Comparison of ENCODE assay signal across 9 mouse cellular contexts in genomic region chr11:102851883-102852282, GRCm38 (mm10). TPM values are rescaled to one million over a fixed set of nuclear protein-coding genes. Genes with fewer than 3 reads are reported as not detected.
DNase-seq lines count a peak whose midpoint lies in the region; ATAC-seq and TF ChIP-seq lines count a peak whose summit lies in the region.
"Had no signal": no experiment of that assay in that cellular context is flagged by ENCODE, and none has a peak within 500 bp of the region (broad histone marks: within the 10 kb centered on the region; RNA-seq: fewer than 3 reads in every experiment).

No protein-coding gene starts in this region.

- DNase-seq in heart, adult 2 months, result peak; percentile 57 to 81
- no peak for DNase-seq in heart, adult 11 months
- peak; percentile 21 for DNase-seq in CD4-positive helper T cell, adult 2 months (ENCODE audit: low read depth, low spot score)
- peak; percentile 58 for DNase-seq in brain, embryonic 14.5 days (ENCODE audit: low read depth)
- peak; percentile 49 for DNase-seq in forebrain, embryonic 14.5 days (ENCODE audit: low spot score)
- peak; percentile 72 for DNase-seq in kidney, adult 9 months
- peak; percentile 38 for DNase-seq in thymus, postnatal 0 days (ENCODE audit: low spot score)

- peak; percentile 83 for TF ChIP-seq CTCF in heart, adult 2 months (IDR thresholded peaks at IDR 0.05)
- peak; percentile 63; the same call in 1 of the 2 replicates for TF ChIP-seq CTCF in brain, embryonic 14.5 days (IDR thresholded peaks at IDR 0.05; ENCODE audit: borderline replicate concordance, extremely low read depth, insufficient read depth, insufficient read length)

- peak; percentile 76; the same call in 1 of the 2 replicates for TF ChIP-seq EP300 in heart, adult 2 months (IDR thresholded peaks at IDR 0.05; ENCODE audit: insufficient read depth, low read depth, low read length)

- ATAC-seq in forebrain, embryonic 14.5 days, result no peak
- peak; percentile 57; the same call in 1 of the 2 replicates for ATAC-seq in megakaryocyte, adult 5-6 weeks (ENCODE audit: poor library complexity, severe bottlenecking)

- H3K4me2 ChIP-seq in forebrain, embryonic 14.5 days (ENCODE audit: low read length), result no peak overlapping the region
- H3K4me2 ChIP-seq: limb, embryonic 15.5 days had no signal

- H3K4me3 ChIP-seq in heart, adult 2 months, result no peak overlapping the region
- no peak overlapping the region for H3K4me3 ChIP-seq in forebrain, embryonic 14.5 days (ENCODE audit: low read depth, low read length)
- H3K4me3 ChIP-seq: limb, embryonic 15.5 days had no signal

- no peaks in the 10 kb centered on the region for H3K79me2 ChIP-seq in heart, adult 2 months (replicated peaks; ENCODE audit: control insufficient read depth, insufficient read depth, low read length)

- no peaks in the 10 kb centered on the region for H3K27me3 ChIP-seq in heart, adult 2 months (ENCODE audit: control insufficient read depth, insufficient read depth, low read length)
- no peaks in the 10 kb centered on the region for H3K27me3 ChIP-seq in forebrain, embryonic 14.5 days (replicated peaks; ENCODE audit: control insufficient read depth, insufficient read depth, low read length)
- H3K27me3 ChIP-seq: limb, embryonic 15.5 days had no signal

- H3K9me3 ChIP-seq in forebrain, embryonic 14.5 days (replicated peaks; ENCODE audit: control insufficient read depth, low read length), result no peaks in the 10 kb centered on the region
- H3K9me3 ChIP-seq: limb, embryonic 15.5 days had no signal

- no peaks in the 10 kb centered on the region for H3K4me1 ChIP-seq in heart, adult 2 months (ENCODE audit: control insufficient read depth, insufficient read depth, low read length)
- H3K4me1 ChIP-seq in forebrain, embryonic 14.5 days (ENCODE audit: control insufficient read depth, insufficient read depth, low read length), result no peaks in the 10 kb centered on the region
- H3K4me1 ChIP-seq: limb, embryonic 15.5 days had no signal

- no peak overlapping the region for H3K27ac ChIP-seq in heart, adult 2 months
- H3K27ac ChIP-seq in forebrain, embryonic 14.5 days (ENCODE audit: low read depth, low read length), result no peak overlapping the region
- H3K27ac ChIP-seq: limb, embryonic 15.5 days had no signal

- H3K36me3 ChIP-seq in heart, adult 2 months (ENCODE audit: control insufficient read depth, insufficient read depth, low read length), result no peaks in the 10 kb centered on the region
- H3K36me3 ChIP-seq in forebrain, embryonic 14.5 days (ENCODE audit: control insufficient read depth, insufficient read depth, low read length), result peaks cover 93% of the 10 kb centered on the region

- intact Hi-C loops in heart, adult 2 months (cut with DNase I), result loop anchor here (1.0 kb wide), 1 partner anchor 78 kb away; no protein-coding TSS in a partner anchor

- no peak overlapping the region for H3K9ac ChIP-seq in heart, adult 2 months (ENCODE audit: low read depth, low read length)
- no peak overlapping the region for H3K9ac ChIP-seq in forebrain, embryonic 14.5 days (ENCODE audit: low read length)
- H3K9ac ChIP-seq: limb, embryonic 15.5 days had no signal

- no peak for TF ChIP-seq POLR2A in heart, adult 2 months (IDR thresholded peaks at IDR 0.05; ENCODE audit: insufficient read depth, low read depth, low read length)
- no peak for TF ChIP-seq POLR2A in brain, embryonic 14.5 days (IDR thresholded peaks at IDR 0.05; ENCODE audit: borderline replicate concordance, extremely low read depth, insufficient read depth, insufficient read length, poor library complexity, severe bottlenecking)

- 62% methylated on average over 5 of the region's 5 CpGs for WGBS in heart, adult 2 months
- WGBS in forebrain, embryonic 14.5 days, result 65% methylated on average over 5 of the region's 5 CpGs

RNA-seq across cellular contexts. Expression of gene Higd1b, which starts 16.2 kb away (rescaled TPM):
- total RNA-seq in heart, adult 2 months (2021), result 10 to 100 TPM; 11.0 to 12.2 TPM
- 15.2 and 21.6 TPM in 2 replicates for polyA plus RNA-seq in heart, adult 2 months (2012; rRNA removed)
- polyA plus RNA-seq in brain, embryonic 14.5 days (2012; rRNA removed), result 4.3 and 4.9 TPM in 2 replicates
- 6.2 and 7.9 TPM in 2 replicates for polyA plus RNA-seq in forebrain, embryonic 14.5 days (2014; fragmentation: Nextera tagmentation; extraction: Ambion mirVana)
- not detected in 2 replicates for total RNA-seq in megakaryocyte, adult 5-6 weeks (2015)
- not detected in 2 replicates for total RNA-seq in megakaryocyte, adult 5-6 weeks (2017)
- 4.2 and 4.8 TPM in 2 replicates for polyA plus RNA-seq in thymus, postnatal 0 days (2015; fragmentation: Nextera tagmentation; extraction: Ambion mirVana)

RNA-seq across cellular contexts. Expression of gene Eftud2, which starts 28.9 kb away (rescaled TPM):
- 10 to 100 TPM; 36.0 to 37.4 TPM for total RNA-seq in heart, adult 2 months (2021)
- 44.9 and 62.6 TPM in 2 replicates for polyA plus RNA-seq in heart, adult 2 months (2012; rRNA removed)
- polyA plus RNA-seq in brain, embryonic 14.5 days (2012; rRNA removed), result 114 and 117 TPM in 2 replicates
- 150 and 168 TPM in 2 replicates for polyA plus RNA-seq in forebrain, embryonic 14.5 days (2014; fragmentation: Nextera tagmentation; extraction: Ambion mirVana)
- total RNA-seq in megakaryocyte, adult 5-6 weeks (2015), result 67.2 and 80.2 TPM in 2 replicates
- 62.9 and 70.6 TPM in 2 replicates for total RNA-seq in megakaryocyte, adult 5-6 weeks (2017)
- polyA plus RNA-seq in thymus, postnatal 0 days (2015; fragmentation: Nextera tagmentation; extraction: Ambion mirVana), result 160 and 164 TPM in 2 replicates

RNA-seq across cellular contexts. Expression of gene Ccdc103, which starts 29.1 kb away (rescaled TPM):
- not detected for total RNA-seq in heart, adult 2 months (2021)
- polyA plus RNA-seq in heart, adult 2 months (2012; rRNA removed), result 0.18 and 0.20 TPM in 2 replicates
- polyA plus RNA-seq in brain, embryonic 14.5 days (2012; rRNA removed), result 1.1 and 1.3 TPM in 2 replicates
- polyA plus RNA-seq in forebrain, embryonic 14.5 days (2014; fragmentation: Nextera tagmentation; extraction: Ambion mirVana), result 2.6 and 2.8 TPM in 2 replicates
- not detected in 2 replicates for total RNA-seq in megakaryocyte, adult 5-6 weeks (2015)
- total RNA-seq in megakaryocyte, adult 5-6 weeks (2017), result not detected in 2 replicates
- polyA plus RNA-seq in thymus, postnatal 0 days (2015; fragmentation: Nextera tagmentation; extraction: Ambion mirVana), result 0.12 and 0.54 TPM in 2 replicates

RNA-seq across cellular contexts. Expression of gene Gjc1, which starts 32.4 kb away (rescaled TPM):
- 10 to 100 TPM; 19.4 to 23.4 TPM for total RNA-seq in heart, adult 2 months (2021)
- 12.9 and 26.4 TPM in 2 replicates for polyA plus RNA-seq in heart, adult 2 months (2012; rRNA removed)
- 52.2 and 61.0 TPM in 2 replicates for polyA plus RNA-seq in brain, embryonic 14.5 days (2012; rRNA removed)
- 41.5 and 47.0 TPM in 2 replicates for polyA plus RNA-seq in forebrain, embryonic 14.5 days (2014; fragmentation: Nextera tagmentation; extraction: Ambion mirVana)
- total RNA-seq in megakaryocyte, adult 5-6 weeks (2015), result 0.11 TPM in 2 replicates
- total RNA-seq in megakaryocyte, adult 5-6 weeks (2017), result 0.40 and 0.89 TPM in 2 replicates
- polyA plus RNA-seq in thymus, postnatal 0 days (2015; fragmentation: Nextera tagmentation; extraction: Ambion mirVana), result 4.8 TPM in 2 replicates

RNA-seq across cellular contexts. Expression of gene Fam187a, which starts 33.1 kb away (rescaled TPM):
- not detected for total RNA-seq in heart, adult 2 months (2021)
- not detected in 2 replicates for polyA plus RNA-seq in heart, adult 2 months (2012; rRNA removed)
- polyA plus RNA-seq in brain, embryonic 14.5 days (2012; rRNA removed), result 0.09 and 0.12 TPM in 2 replicates
- 0.19 TPM in 1 of 2 replicates, not detected in the other for polyA plus RNA-seq in forebrain, embryonic 14.5 days (2014; fragmentation: Nextera tagmentation; extraction: Ambion mirVana)
- not detected in 2 replicates for total RNA-seq in megakaryocyte, adult 5-6 weeks (2015)
- total RNA-seq in megakaryocyte, adult 5-6 weeks (2017), result not detected in 2 replicates
- polyA plus RNA-seq in thymus, postnatal 0 days (2015; fragmentation: Nextera tagmentation; extraction: Ambion mirVana), result not detected in 2 replicates
- polyA plus RNA-seq: limb, embryonic 15.5 days had no signal
